Mouse (Mus musculus): ENCODE measurements around the gene Pnkd.

DNA sequence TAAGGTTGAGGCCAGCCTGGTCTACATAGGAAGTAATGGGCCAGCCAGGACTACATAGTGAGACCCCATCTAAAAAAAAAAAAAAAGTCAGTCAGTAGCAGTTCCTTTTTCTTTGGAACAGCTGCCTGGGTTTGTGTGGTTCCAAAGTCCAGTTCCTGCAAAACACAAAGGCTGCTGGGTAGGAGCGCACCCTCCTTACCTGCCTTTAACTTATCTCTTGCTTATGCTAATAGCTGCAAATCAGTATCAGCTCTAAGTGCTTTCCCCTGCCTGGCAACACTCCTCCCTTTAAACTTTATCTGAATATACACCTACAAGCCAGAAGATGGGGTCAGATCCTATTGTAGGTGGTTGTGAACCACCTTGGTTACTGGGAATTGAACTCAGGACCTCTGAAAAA lies 22.4 kb downstream of the Pnkd start:
- TF ChIP-seq CTCF (IDR thresholded peaks at IDR 0.05; ENCODE audit: low read depth) (no peak), EP300 (IDR thresholded peaks at IDR 0.05; ENCODE audit: low read depth) (no peak)
